Mouse (Mus musculus): ENCODE results near the gene Wt1. TPM values are rescaled to one million over a fixed set of nuclear protein-coding genes. Genes with fewer than 3 reads are reported as not detected.

Wt1 gene
- polyA plus RNA-seq, 1 experiment from 2014 or later = 0.15 TPM

- Histone ChIP-seq H3K27ac (ENCODE audit: low read depth, low read length) (no peak overlapping the region), H3K9ac (ENCODE audit: low read length) (no peak overlapping the region), H3K9me3 (ENCODE audit: control insufficient read depth, low read length) (no peaks in the 10 kb centered on the region), H3K4me2 (ENCODE audit: low read depth, low read length, severe bottlenecking) (no peak overlapping the region), H3K4me1 (replicated peaks; ENCODE audit: control insufficient read depth, insufficient read depth, low read length) (no peaks in the 10 kb centered on the region), H3K27me3 (ENCODE audit: control insufficient read depth, insufficient read depth, low read length) (no peaks in the 10 kb centered on the region), H3K4me3 (ENCODE audit: low read depth, low read length) (no peak overlapping the region), H3K36me3 (ENCODE audit: control insufficient read depth, insufficient read depth, low read length) (no peaks in the 10 kb centered on the region)
- 38% methylated on average over 6 of the region's 6 CpGs for WGBS
- ATAC-seq (replicated peaks; ENCODE audit: low FRiP score) (no peak), DNase-seq (ENCODE audit: low spot score) (no peak)
Observed at GRCm38 (mm10) chr2:105182501-105182900, 56.2 kb downstream of the Wt1 start.

- ATAC-seq (replicated peaks; ENCODE audit: low FRiP score) (no peak), DNase-seq (ENCODE audit: low spot score) (no peak)
- Histone ChIP-seq H3K9me3 (ENCODE audit: control insufficient read depth, low read length) (no peaks in the 10 kb centered on the region), H3K36me3 (ENCODE audit: control insufficient read depth, insufficient read depth, low read length) (no peaks in the 10 kb centered on the region), H3K27ac (ENCODE audit: low read depth, low read length) (no peak overlapping the region), H3K4me1 (replicated peaks; ENCODE audit: control insufficient read depth, insufficient read depth, low read length) (no peaks in the 10 kb centered on the region), H3K4me3 (ENCODE audit: low read depth, low read length) (no peak overlapping the region), H3K9ac (ENCODE audit: low read length) (no peak overlapping the region), H3K27me3 (ENCODE audit: control insufficient read depth, insufficient read depth, low read length) (no peaks in the 10 kb centered on the region), H3K4me2 (ENCODE audit: low read depth, low read length, severe bottlenecking) (no peak overlapping the region)
- WGBS = 95% methylated on average over 3 of the region's 3 CpGs
Observed at GRCm38 (mm10) chr2:105185140-105185539, 58.8 kb downstream of the Wt1 start.

- Histone ChIP-seq H3K36me3 (ENCODE audit: control insufficient read depth, insufficient read depth, low read length) (no peaks in the 10 kb centered on the region), H3K9me3 (ENCODE audit: control insufficient read depth, low read length) (no peaks in the 10 kb centered on the region), H3K9ac (ENCODE audit: low read length) (no peak overlapping the region), H3K4me3 (ENCODE audit: low read depth, low read length) (no peak overlapping the region), H3K4me1 (replicated peaks; ENCODE audit: control insufficient read depth, insufficient read depth, low read length) (no peaks in the 10 kb centered on the region), H3K27ac (ENCODE audit: low read depth, low read length) (no peak overlapping the region), H3K27me3 (ENCODE audit: control insufficient read depth, insufficient read depth, low read length) (no peaks in the 10 kb centered on the region), H3K4me2 (ENCODE audit: low read depth, low read length, severe bottlenecking) (no peak overlapping the region)
- no peak for ATAC-seq (replicated peaks; ENCODE audit: low FRiP score)
- 84% methylated on average over 13 of the region's 13 CpGs for WGBS
- DNase-seq (ENCODE audit: low spot score) = no peak
Observed at GRCm38 (mm10) chr2:105185768-105186529, 59.6 kb downstream of the Wt1 start.

DNA sequence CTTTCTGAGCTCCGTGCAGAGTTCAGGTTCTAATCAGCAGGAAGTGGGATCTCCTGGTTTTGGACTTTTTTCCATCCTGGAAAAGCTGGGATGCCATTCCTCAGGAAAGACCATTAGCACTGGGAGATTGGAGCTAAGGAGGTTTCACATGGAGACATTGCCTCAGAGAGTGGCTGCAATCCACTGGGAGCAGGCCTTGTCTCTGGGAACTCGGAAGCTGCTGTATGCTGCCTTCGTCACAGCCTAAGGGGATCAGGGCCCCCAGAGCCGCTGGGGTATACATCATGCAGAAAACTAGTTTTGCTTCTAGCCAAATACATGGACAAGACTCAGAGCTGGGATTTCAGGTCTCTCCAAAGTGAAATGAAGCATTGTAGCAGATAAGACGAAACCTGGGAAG, 60.3 kb downstream of the Wt1 start:
- no peak overlapping the region for H3K27ac ChIP-seq (ENCODE audit: low read depth, low read length)
- 85% methylated on average over 5 of the region's 5 CpGs for WGBS
- H3K27me3 ChIP-seq (ENCODE audit: control insufficient read depth, insufficient read depth, low read length) = no peaks in the 10 kb centered on the region
- ATAC-seq (replicated peaks; ENCODE audit: low FRiP score) = no peak
- no peaks in the 10 kb centered on the region for H3K4me1 ChIP-seq (replicated peaks; ENCODE audit: control insufficient read depth, insufficient read depth, low read length)
- no peak overlapping the region for H3K9ac ChIP-seq (ENCODE audit: low read length)
- no peaks in the 10 kb centered on the region for H3K36me3 ChIP-seq (ENCODE audit: control insufficient read depth, insufficient read depth, low read length)
- H3K4me2 ChIP-seq (ENCODE audit: low read depth, low read length, severe bottlenecking) = no peak overlapping the region
- H3K9me3 ChIP-seq (ENCODE audit: control insufficient read depth, low read length) = no peaks in the 10 kb centered on the region
- H3K4me3 ChIP-seq (ENCODE audit: low read depth, low read length) = no peak overlapping the region
- DNase-seq (ENCODE audit: low spot score) = no peak

DNA sequence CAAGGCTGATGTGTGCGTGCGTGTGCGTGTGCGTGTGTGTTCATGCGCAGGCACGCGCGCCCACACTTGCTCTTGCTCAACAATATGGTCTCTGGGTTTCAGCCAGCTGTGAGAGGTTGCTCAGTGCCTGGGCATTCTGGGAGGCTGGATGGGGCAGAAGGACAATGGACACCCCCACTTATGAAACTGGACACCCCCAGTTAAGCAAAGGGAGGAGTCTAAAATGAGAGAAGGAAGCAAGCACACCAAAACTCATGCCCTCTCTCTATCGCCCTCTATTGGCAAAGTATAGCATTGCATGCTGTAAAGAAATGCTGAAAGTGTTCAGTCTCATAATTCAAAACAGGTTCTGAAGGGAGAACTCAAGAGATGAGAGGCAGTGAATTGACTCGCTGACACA, 61.9 kb downstream of the Wt1 start:
- DNase-seq (ENCODE audit: low spot score) = no peak
- H3K9ac ChIP-seq (ENCODE audit: low read length) = no peak overlapping the region
- no peak overlapping the region for H3K4me2 ChIP-seq (ENCODE audit: low read depth, low read length, severe bottlenecking)
- no peak overlapping the region for H3K4me3 ChIP-seq (ENCODE audit: low read depth, low read length)
- H3K27ac ChIP-seq (ENCODE audit: low read depth, low read length) = no peak overlapping the region
- no peaks in the 10 kb centered on the region for H3K9me3 ChIP-seq (ENCODE audit: control insufficient read depth, low read length)
- H3K36me3 ChIP-seq (ENCODE audit: control insufficient read depth, insufficient read depth, low read length) = no peaks in the 10 kb centered on the region
- ATAC-seq (replicated peaks; ENCODE audit: low FRiP score) = no peak; the same call in 1 of the 2 replicates
- H3K27me3 ChIP-seq (ENCODE audit: control insufficient read depth, insufficient read depth, low read length) = no peaks in the 10 kb centered on the region
- H3K4me1 ChIP-seq (replicated peaks; ENCODE audit: control insufficient read depth, insufficient read depth, low read length) = no peaks in the 10 kb centered on the region
- 75% methylated on average over 10 of the region's 10 CpGs for WGBS

- Histone ChIP-seq H3K27me3 (ENCODE audit: control insufficient read depth, insufficient read depth, low read length) (no peaks in the 10 kb centered on the region), H3K4me2 (ENCODE audit: low read depth, low read length, severe bottlenecking) (no peak overlapping the region), H3K36me3 (ENCODE audit: control insufficient read depth, insufficient read depth, low read length) (no peaks in the 10 kb centered on the region), H3K4me1 (replicated peaks; ENCODE audit: control insufficient read depth, insufficient read depth, low read length) (no peaks in the 10 kb centered on the region), H3K27ac (ENCODE audit: low read depth, low read length) (no peak overlapping the region), H3K4me3 (ENCODE audit: low read depth, low read length) (no peak overlapping the region), H3K9me3 (ENCODE audit: control insufficient read depth, low read length) (no peaks in the 10 kb centered on the region), H3K9ac (ENCODE audit: low read length) (no peak overlapping the region)
- DNase-seq (ENCODE audit: low spot score) = no peak
- no peak for ATAC-seq (replicated peaks; ENCODE audit: low FRiP score)
- WGBS = 29% methylated on average over 5 of the region's 5 CpGs
Observed at GRCm38 (mm10) chr2:105189352-105189751, 63.0 kb downstream of the Wt1 start.

GRCm38 (mm10) chr2:105200152-105200551, 73.8 kb downstream of the Wt1 start:
- Histone ChIP-seq H3K27me3 (ENCODE audit: control insufficient read depth, insufficient read depth, low read length) (no peaks in the 10 kb centered on the region), H3K9me3 (ENCODE audit: control insufficient read depth, low read length) (no peaks in the 10 kb centered on the region), H3K9ac (ENCODE audit: low read length) (no peak overlapping the region), H3K27ac (ENCODE audit: low read depth, low read length) (no peak overlapping the region), H3K4me3 (ENCODE audit: low read depth, low read length) (no peak overlapping the region), H3K36me3 (ENCODE audit: control insufficient read depth, insufficient read depth, low read length) (no peaks in the 10 kb centered on the region), H3K4me2 (ENCODE audit: low read depth, low read length, severe bottlenecking) (no peak overlapping the region), H3K4me1 (replicated peaks; ENCODE audit: control insufficient read depth, insufficient read depth, low read length) (no peaks in the 10 kb centered on the region)
- 41% methylated on average over 8 of the region's 8 CpGs for WGBS
- ATAC-seq (replicated peaks; ENCODE audit: low FRiP score) (no peak), DNase-seq (ENCODE audit: low spot score) (no peak)

DNA sequence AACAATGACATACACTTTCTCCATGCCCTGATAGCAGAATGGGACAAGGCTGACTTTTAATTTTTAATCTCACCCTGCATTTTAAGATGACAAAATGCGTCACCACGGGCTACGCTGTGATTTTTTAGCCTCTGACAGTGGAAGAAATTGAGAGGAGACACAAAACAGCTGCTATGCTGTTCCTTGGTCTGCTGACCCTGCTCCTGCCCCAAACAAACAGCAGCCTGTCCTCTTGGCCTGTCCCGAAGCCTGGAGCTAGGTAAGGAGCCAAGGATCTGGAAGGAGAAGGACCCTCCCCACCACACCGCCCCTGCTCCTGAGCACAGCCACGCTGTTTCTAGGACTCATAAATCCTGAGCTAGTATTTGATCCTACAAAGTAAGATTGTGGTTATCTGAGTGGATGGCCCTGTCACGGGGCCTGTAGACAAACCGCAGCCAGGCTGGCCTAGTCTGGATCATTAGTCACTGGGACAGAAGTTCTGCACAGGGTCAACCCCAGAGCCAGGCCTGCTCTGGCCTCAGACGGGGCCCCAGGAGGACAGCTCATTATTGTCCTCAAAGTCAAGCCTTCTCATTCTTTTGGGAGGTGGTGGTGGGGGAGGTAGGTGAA, 80.3 kb downstream of the Wt1 start:
- no peak for ATAC-seq (replicated peaks; ENCODE audit: low FRiP score)
- 82% methylated on average over 9 of the region's 9 CpGs for WGBS
- Histone ChIP-seq H3K27ac (ENCODE audit: low read depth, low read length) (no peak overlapping the region), H3K9ac (ENCODE audit: low read length) (no peak overlapping the region), H3K9me3 (ENCODE audit: control insufficient read depth, low read length) (no peaks in the 10 kb centered on the region), H3K4me3 (ENCODE audit: low read depth, low read length) (no peak overlapping the region), H3K36me3 (ENCODE audit: control insufficient read depth, insufficient read depth, low read length) (no peaks in the 10 kb centered on the region), H3K4me2 (ENCODE audit: low read depth, low read length, severe bottlenecking) (no peak overlapping the region), H3K27me3 (ENCODE audit: control insufficient read depth, insufficient read depth, low read length) (no peaks in the 10 kb centered on the region), H3K4me1 (replicated peaks; ENCODE audit: control insufficient read depth, insufficient read depth, low read length) (no peaks in the 10 kb centered on the region)
- no peak for DNase-seq (ENCODE audit: low spot score)

DNA sequence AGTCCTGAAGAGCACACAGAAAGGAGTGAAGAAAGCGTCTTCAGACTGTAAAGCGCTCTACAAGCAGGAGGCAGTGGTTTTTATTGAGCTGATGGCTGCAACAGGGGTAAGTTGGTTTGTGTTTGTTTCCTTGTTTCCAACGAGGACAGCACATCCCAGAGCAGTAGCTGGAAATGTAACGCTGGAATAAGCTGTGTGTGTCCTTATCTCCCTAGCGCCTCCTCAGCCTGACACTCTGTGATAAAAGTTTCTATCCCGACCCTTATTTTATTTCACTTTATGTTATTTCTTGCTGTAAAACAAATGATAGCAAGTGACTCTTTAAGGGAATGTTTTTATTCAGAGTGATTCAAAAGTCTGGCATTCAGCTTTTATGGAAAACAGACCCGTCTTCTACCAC, 86.5 kb downstream of the Wt1 start:
- no peak overlapping the region for H3K4me3 ChIP-seq (ENCODE audit: low read depth, low read length)
- H3K36me3 ChIP-seq (ENCODE audit: control insufficient read depth, insufficient read depth, low read length) = no peaks in the 10 kb centered on the region
- 76% methylated on average over 7 of the region's 7 CpGs for WGBS

More for the DNA sequence above, 86.5 kb downstream of the Wt1 start:
- ATAC-seq (replicated peaks; ENCODE audit: low FRiP score) = no peak
- DNase-seq (ENCODE audit: low spot score) = no peak
- Histone ChIP-seq H3K27me3 (ENCODE audit: control insufficient read depth, insufficient read depth, low read length) (no peaks in the 10 kb centered on the region), H3K4me1 (replicated peaks; ENCODE audit: control insufficient read depth, insufficient read depth, low read length) (no peaks in the 10 kb centered on the region), H3K9ac (ENCODE audit: low read length) (no peak overlapping the region), H3K27ac (ENCODE audit: low read depth, low read length) (no peak overlapping the region), H3K9me3 (ENCODE audit: control insufficient read depth, low read length) (no peaks in the 10 kb centered on the region), H3K4me2 (ENCODE audit: low read depth, low read length, severe bottlenecking) (no peak overlapping the region)
